ENCODE assay signal across 8 mouse cellular contexts in genomic region chr12:24252071-24252874, GRCm38 (mm10).
DNase-seq lines count a peak whose midpoint lies in the region; ATAC-seq and TF ChIP-seq lines count a peak whose summit lies in the region.
"Not testable (repeated sequence)": the region's sequence is repeated elsewhere in the genome, so short reads cannot be mapped to it uniquely, and the experiment has no call there.

No protein-coding gene starts in this region.

- H3K4me1 ChIP-seq in embryonic facial prominence, embryonic 12.5 days; hindbrain, embryonic 15.5 days (replicated peaks); lung, embryonic 15.5 days; olfactory bulb, adult 2 months (ENCODE audit: control insufficient read depth, insufficient read depth, low read length): not testable (repeated sequence)

- not testable (repeated sequence) for H3K9me3 ChIP-seq in embryonic facial prominence, embryonic 12.5 days; hindbrain, embryonic 15.5 days; lung, embryonic 15.5 days

- H3K4me2 ChIP-seq in embryonic facial prominence, embryonic 12.5 days (replicated peaks) = peak overlapping the region; percentile 45
- H3K4me2 ChIP-seq in hindbrain, embryonic 15.5 days = peak overlapping the region; percentile 55
- H3K4me2 ChIP-seq in lung, embryonic 15.5 days = peak overlapping the region; percentile 54

- WGBS in embryonic facial prominence, embryonic 12.5 days = under 1% methylated on average over 50 of the region's 77 CpGs
- WGBS in hindbrain, embryonic 15.5 days = 1% methylated on average over 58 of the region's 77 CpGs
- WGBS in lung, embryonic 15.5 days = under 1% methylated on average over 68 of the region's 77 CpGs
- 2% methylated on average over 77 of the region's 77 CpGs for WGBS in olfactory bulb, adult 2 months

- not testable (repeated sequence) for H3K36me3 ChIP-seq in embryonic facial prominence, embryonic 12.5 days; hindbrain, embryonic 15.5 days; lung, embryonic 15.5 days

- H3K4me3 ChIP-seq in embryonic facial prominence, embryonic 12.5 days = peak overlapping the region; percentile 62
- peak overlapping the region; percentile 58 for H3K4me3 ChIP-seq in hindbrain, embryonic 15.5 days
- peak overlapping the region; percentile 64 for H3K4me3 ChIP-seq in lung, embryonic 15.5 days
- H3K4me3 ChIP-seq in olfactory bulb, adult 2 months (ENCODE audit: insufficient read depth, low read depth, low read length) = peak overlapping the region; percentile 38

- not testable (repeated sequence) for H3K27me3 ChIP-seq in embryonic facial prominence, embryonic 12.5 days; hindbrain, embryonic 15.5 days; lung, embryonic 15.5 days

- not testable (repeated sequence) for TF ChIP-seq CTCF in olfactory bulb, adult 2 months (IDR thresholded peaks at IDR 0.05; ENCODE audit: insufficient read depth, low read depth, low read length)

- DNase-seq in Muller cell, postnatal 12 days (ENCODE audit: inconsistent ontology term) = peak; percentile 17
- DNase-seq in heart, adult 11 months = peak; percentile 90
- DNase-seq in left cerebral cortex, adult 8-10 months (ENCODE audit: low spot score in 2 of 2) = peak; percentile 4 to 11
- peak; percentile 22 for DNase-seq in testis, postnatal 14 days (ENCODE audit: low spot score)

- peak overlapping the region; percentile 60; the same call in 1 of the 2 replicates for H3K27ac ChIP-seq in embryonic facial prominence, embryonic 12.5 days
- H3K27ac ChIP-seq in hindbrain, embryonic 15.5 days (replicated peaks) = peak overlapping the region; percentile 45; the same call in 1 of the 2 replicates
- H3K27ac ChIP-seq in lung, embryonic 15.5 days = peak overlapping the region; percentile 53; the same call in 1 of the 2 replicates
- not testable (repeated sequence) for H3K27ac ChIP-seq in olfactory bulb, adult 2 months (ENCODE audit: insufficient read depth, low read depth, low read length)

- peak overlapping the region; percentile 67 for H3K9ac ChIP-seq in embryonic facial prominence, embryonic 12.5 days
- H3K9ac ChIP-seq in hindbrain, embryonic 15.5 days = peak overlapping the region; percentile 60
- peak overlapping the region; percentile 63 for H3K9ac ChIP-seq in lung, embryonic 15.5 days

- TF ChIP-seq POLR2A in olfactory bulb, adult 2 months (IDR thresholded peaks at IDR 0.05; ENCODE audit: insufficient read depth, low read depth, low read length) = not testable (repeated sequence)

- ATAC-seq in embryonic facial prominence, embryonic 12.5 days (ENCODE audit: insufficient number of reproducible peaks, insufficient read depth, low FRiP score, low TSS enrichment); hindbrain, embryonic 15.5 days (ENCODE audit: low FRiP score, low read depth); lung, embryonic 15.5 days (ENCODE audit: borderline replicate concordance, extremely low read depth, low FRiP score, low TSS enrichment): not testable (repeated sequence)

Comparison
In these comparisons a context has a peak if more than half of its experiments do, and no peak if none do; other contexts are left out.
1. DNase-seq: peak in every context shown above with its lines; median percentile 90 in heart, adult 11 months; 22 in testis, postnatal 14 days; 17 in Muller cell, postnatal 12 days; 8 in left cerebral cortex, adult 8-10 months.